Mouse (Mus musculus): ENCODE results near the gene Ltbp4.

The Ltbp4 gene

GRCm38 (mm10) chr7:27337175-27337853 lies at the start of gene Ltbp4:
Ltbp4 (minus strand) TSS chr7:27337692.
- peak; percentile 58 for DNase-seq (ENCODE audit: inconsistent ontology term)

DNA sequence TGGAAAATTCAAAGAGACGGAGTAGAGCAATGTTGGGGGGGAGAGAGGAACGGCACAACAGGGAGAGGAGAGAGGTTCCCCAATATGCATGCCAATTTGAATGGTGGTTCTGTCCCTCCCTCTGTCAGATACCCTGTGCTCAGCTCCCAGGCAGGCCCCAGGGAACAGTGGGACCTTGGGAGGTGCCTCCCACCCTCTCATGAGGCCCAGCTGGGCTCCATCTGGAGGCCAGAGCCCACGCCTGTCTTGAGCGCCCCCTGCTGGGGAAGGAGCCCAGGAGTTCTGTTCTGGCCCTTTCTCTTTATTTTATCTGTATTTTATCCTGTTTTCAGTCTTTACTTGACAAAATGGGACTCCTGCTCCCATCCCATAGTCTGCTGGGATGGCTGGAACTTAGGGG lies 47.2 kb upstream of the Ltbp4 start:
- DNase-seq (ENCODE audit: inconsistent ontology term), result no peak

DNA sequence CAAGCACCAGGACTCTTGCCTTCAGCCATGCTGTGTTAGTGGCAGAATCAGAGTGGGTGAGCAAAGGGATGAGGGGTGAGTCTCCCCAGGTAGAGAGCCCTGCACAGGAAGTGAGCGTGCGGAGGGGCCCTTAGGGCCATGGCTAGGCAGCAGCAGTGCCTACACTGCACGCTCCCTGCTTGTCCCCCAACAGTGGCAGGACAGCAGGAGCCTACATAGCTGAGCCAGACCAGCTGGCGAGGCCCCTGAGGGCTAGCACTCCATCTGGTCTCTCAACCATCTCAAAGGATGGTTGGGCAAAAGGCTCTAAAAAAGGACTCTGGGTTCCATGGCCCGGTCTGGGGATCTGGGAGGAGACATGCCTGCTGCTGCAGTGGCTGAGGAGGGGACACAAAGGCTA lies 46.6 kb upstream of the Ltbp4 start:
- DNase-seq (ENCODE audit: inconsistent ontology term), result no peak

DNA sequence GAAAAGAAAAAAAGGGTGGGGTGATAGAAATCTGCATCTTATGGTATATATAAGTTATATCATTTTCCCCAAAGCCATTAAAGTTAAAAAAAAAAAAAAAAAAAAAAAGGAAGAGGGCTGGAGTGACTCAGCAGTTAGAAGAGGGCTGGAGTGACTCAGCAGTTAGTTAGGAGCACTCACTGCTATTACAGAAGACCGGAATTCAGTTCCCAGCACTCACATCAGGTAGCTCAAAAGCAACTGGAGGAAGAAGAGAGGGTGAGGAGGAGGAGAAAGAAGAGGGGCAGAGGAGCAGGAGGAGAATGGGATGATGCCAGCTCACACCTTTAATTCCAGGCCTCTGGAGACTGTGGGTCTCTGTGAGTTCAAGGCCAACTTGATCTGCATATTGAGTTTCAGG lies 45.7 kb upstream of the Ltbp4 start:
- no peak for DNase-seq (ENCODE audit: inconsistent ontology term)

DNA sequence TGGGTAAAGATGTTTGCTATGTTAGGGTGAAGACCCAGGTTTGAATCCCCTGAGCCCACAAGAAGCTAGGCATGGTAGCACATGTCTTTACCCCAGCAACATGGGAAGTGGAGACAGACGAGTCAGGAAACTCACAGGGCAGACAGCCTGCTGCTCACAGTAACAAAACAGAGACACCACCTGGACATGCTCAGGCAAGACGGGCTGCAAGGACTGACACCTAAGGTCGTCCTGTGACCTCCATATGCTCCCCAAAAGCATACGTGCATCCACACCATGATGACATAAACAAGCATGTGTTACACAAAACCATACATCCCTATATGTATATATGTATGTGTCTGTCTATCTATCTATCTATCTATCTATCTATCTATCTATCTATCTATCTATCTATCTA lies 44.1 kb upstream of the Ltbp4 start:
- no peak for DNase-seq (ENCODE audit: inconsistent ontology term)

DNA sequence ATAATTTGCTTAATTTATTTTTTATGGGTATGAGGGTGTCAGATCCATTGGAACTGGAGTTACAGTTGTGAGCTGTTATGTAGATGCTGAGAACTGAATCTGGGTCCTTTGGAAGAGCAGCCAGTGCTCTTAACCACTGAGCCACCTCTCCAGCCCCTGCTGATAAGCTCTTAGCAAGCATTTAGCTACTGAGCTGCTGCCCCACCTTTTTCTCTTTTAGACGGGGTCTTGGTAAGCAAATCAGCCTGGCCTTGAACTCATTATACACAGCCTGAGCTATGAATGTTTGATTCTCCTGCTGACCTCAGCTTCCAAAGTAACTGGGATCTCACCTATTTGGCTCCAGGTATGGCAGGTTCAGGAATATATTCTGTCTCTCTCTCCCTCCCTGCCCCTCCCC lies 43.5 kb upstream of the Ltbp4 start:
- DNase-seq (ENCODE audit: inconsistent ontology term), result no peak

DNA sequence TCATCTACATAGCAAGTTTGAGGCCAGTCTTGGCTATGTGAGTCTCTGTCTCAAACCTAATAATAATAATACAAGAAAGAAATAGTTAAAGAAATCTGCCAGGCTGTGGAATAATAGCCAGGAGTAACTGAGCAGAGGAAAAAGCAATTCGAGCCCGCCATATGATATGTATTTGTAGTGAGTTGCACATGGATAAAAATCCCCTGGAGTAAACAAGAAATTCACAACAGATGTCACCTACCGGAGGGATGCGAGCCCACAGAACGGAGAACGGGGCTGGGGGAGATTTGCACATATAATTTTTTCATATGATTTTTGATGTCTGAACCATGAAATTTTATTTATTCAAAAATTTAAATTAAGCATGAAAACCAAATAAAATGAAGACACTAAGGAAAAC lies 42.3 kb upstream of the Ltbp4 start:
- no peak for DNase-seq (ENCODE audit: inconsistent ontology term)

GRCm38 (mm10) chr7:27378431-27378830 lies 40.9 kb upstream of the Ltbp4 start:
- DNase-seq (ENCODE audit: inconsistent ontology term), result no peak

DNA sequence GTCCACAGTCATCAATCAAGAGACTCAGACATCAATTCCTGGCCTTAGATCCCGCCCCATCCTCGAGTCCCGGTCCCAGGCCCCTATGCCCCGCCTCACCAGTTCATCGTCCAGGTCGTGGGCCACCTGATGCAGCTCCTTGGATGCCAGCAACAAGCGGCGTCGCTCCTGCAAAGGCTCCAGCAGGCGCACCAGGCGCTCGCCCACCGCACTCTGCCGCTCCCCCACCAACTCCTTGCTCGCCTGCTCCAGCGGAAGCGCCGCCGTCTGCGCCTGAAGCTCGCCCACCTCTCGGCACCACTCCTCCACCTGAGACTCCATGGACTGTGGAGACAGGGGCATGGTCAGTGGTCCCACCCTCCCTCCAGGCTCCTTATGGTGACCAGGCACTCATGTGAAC lies 37.8 kb upstream of the Ltbp4 start:
- DNase-seq (ENCODE audit: inconsistent ontology term), result no peak

DNA sequence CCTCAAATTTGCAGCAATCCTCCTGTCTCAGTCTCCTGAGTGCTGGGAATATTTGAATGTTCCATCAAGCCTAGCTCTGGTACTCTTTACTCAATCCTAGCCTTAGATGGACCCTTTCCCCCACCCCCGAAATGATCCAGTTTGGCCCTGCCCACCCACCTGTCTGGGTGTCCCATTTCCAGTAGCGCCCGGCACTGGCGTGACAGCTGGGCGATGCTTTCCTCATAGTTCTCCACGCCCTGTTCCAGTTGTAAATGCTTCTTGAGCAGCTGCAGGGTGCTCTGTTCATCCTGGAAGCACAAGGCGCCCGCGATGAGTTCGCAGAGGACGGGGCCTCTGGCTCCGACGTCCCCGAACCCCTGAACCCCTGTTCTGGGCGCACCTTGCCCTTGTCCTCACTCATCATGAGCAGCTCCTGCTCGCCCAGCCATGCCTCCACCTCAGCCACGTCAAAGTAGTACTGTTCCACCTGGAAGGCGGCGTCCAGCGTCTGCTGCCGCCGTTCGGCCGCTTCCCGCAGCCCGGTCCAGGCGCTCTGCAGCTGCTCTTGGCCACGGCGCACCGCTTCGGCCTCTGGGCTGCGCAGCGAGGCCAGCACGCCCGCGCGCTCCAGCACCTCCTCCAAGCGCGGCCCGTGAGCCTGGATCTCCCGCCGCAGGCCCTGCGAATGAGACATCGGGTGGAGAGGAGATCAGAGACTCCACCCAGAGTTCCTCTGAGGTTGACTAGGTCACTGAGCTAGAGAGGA lies 34.4 kb upstream of the Ltbp4 start:
- no peak for DNase-seq (ENCODE audit: inconsistent ontology term)

GRCm38 (mm10) chr7:27369111-27369510 lies 31.6 kb upstream of the Ltbp4 start:
- DNase-seq (ENCODE audit: inconsistent ontology term), result no peak

GRCm38 (mm10) chr7:27367976-27368375 lies 30.5 kb upstream of the Ltbp4 start:
- DNase-seq (ENCODE audit: inconsistent ontology term), result no peak

DNA sequence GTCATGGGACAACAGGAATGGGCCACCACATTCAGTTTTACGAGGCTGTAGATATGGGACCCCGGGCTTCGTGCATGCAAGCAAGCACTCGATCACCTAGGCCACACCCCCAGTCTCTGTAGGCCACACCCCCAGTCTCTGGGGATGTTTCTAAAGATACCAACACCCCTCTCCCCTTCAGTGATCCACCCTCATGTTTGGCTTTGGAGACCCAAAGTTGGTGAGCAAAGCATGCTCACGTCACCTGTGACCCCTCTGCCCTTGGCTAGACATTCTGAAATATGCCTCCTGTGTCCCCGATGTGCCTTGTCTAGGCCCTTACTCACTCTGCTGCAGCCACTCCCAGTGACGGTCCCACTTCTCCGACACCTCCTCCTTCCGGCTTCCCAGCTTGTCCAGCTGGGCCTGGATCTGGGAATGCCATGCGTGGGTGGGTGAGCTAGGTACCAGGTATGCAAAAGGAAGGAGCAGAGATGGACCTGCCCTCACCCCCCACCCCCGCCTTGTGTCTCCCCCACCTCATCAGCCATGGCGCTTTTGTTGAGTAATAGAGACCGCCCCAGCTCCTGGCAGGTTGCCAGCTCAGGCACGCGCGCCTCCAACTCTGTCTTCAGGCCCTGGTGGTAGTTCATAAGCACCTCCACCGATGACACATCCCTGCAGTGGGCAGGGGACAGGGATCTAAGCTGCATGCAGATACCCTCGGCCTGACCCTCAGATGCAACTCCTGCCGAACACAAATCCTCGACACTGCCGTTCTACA lies 28.8 kb upstream of the Ltbp4 start:
- DNase-seq (ENCODE audit: inconsistent ontology term), result no peak

GRCm38 (mm10) chr7:27364379-27364778 lies 26.9 kb upstream of the Ltbp4 start:
- no peak for DNase-seq (ENCODE audit: inconsistent ontology term)

- peak; percentile 100 for DNase-seq (ENCODE audit: inconsistent ontology term)
Observed at GRCm38 (mm10) chr7:27361283-27361946, 23.9 kb upstream of the Ltbp4 start.

- DNase-seq (ENCODE audit: inconsistent ontology term), result no peak
Observed at GRCm38 (mm10) chr7:27360749-27361148, 23.3 kb upstream of the Ltbp4 start.

- no peak for DNase-seq (ENCODE audit: inconsistent ontology term)
Observed at GRCm38 (mm10) chr7:27359706-27360358, 22.3 kb upstream of the Ltbp4 start.

- no peak for DNase-seq (ENCODE audit: inconsistent ontology term)
Observed at GRCm38 (mm10) chr7:27359162-27359561, 21.7 kb upstream of the Ltbp4 start.

GRCm38 (mm10) chr7:27357595-27357978 lies 20.1 kb upstream of the Ltbp4 start:
- DNase-seq (ENCODE audit: inconsistent ontology term), result no peak

DNA sequence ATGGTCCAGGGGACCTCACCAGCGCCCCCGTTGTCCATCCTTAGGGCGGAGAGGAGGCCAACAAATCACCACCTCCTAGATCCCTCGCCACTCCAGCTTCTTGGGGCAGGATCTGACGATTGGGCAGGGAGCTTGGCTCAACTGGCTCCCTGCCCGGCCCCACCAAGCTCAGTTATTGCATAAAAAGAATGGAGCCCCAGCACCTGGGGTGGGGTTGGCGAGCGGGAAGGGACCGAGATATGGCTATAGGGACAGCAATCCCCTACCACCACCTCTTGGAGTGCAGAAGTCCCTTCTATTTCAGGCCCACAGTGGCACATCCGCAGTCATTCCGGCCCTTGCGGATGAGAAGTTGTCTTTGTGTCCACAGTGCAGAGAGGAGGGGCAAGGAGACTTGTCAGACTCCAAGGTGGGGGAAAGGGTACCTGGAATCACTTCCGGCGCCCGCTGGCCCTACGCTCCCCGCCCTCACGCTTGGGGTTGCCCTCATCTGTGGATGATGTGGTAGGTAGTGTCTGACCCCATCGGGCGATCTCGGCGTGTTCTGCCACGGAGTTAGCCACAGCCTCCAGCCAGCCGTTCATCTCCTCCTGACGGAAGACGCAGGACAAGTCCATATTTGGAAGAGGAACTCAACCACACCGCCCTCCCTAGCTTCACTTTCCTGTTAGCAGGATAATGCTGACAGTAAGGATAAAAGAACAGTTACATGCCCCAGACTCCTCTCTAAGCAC lies 19.5 kb upstream of the Ltbp4 start, which contains the start of gene Gm20479:
Gene Gm20479 (minus strand): TSS at position 559 of the 734 bp plus-strand sequence.
- no peak for DNase-seq (ENCODE audit: inconsistent ontology term)

DNA sequence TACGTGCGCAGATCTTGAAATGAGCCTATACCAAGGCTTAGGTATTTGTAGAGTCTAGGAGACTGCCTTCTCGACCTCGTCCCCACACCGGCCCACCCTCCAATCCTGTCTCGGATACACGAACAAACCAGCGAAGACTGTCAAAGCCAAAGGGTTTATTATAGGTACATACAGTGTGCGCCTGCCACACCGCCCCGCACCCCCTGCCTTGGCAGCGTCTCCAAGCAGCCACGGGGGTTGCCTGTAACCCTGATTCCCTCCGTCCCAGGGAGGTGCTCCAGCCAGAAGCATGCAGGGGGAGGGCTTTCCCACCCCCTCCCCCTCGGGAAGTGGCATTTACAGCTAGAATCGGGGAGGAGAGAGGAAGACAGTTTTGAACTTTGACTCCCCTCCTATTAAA lies 18.8 kb upstream of the Ltbp4 start:
- DNase-seq (ENCODE audit: inconsistent ontology term), result no peak
